Mouse (Mus musculus) midbrain, embryonic 12.5 days (tissue): ENCODE measurements around the gene Endou. TPM values are rescaled to one million over a fixed set of nuclear protein-coding genes. Genes with fewer than 3 reads are reported as not detected.

Source experiments
- polyA plus RNA-seq: library from polyadenylated mRNA; unstranded; fragments of >200 nt; fragmentation: Nextera tagmentation; extraction: Ambion mirVana; gene quantifications from 2 replicates; pipeline ENCODE4 v1.2.1, GENCODE M21; 2016

Gene Endou
- polyA plus RNA-seq, 1 experiment from 2014 or later: 0.20 TPM

Other genes with a start within 250 kb of the Endou start
- 40.2 and 40.9 TPM in 2 replicates for gene Rpap3, start 25.5 kb downstream of the Endou start, polyA plus RNA-seq
- gene Rapgef3, start 36.6 kb upstream of the Endou start, polyA plus RNA-seq: 8.0 and 8.6 TPM in 2 replicates
- gene Slc48a1, start 47.2 kb upstream of the Endou start, polyA plus RNA-seq: 37.8 and 42.0 TPM in 2 replicates
- gene Hdac7, start 113.2 kb upstream of the Endou start, polyA plus RNA-seq: 24.8 and 29.9 TPM in 2 replicates
- gene Vdr, start 179.3 kb upstream of the Endou start, polyA plus RNA-seq: 0.24 TPM in 1 of 2 replicates, not detected in the other
- 52.8 and 58.2 TPM in 2 replicates for gene Tmem106c, start 232.9 kb upstream of the Endou start, polyA plus RNA-seq